Mouse (Mus musculus) testis, adult 2 months (tissue): Measurements from ENCODE around the gene Endov. TPM values are rescaled to one million over a fixed set of nuclear protein-coding genes. Genes with fewer than 3 reads are reported as not detected.

Source experiments
- H3K27ac ChIP-seq: fragments of 200-500 bp; 2 replicates; pipeline ENCODE4 v1.5.1; 2012; ENCODE audit warnings: low read depth, low read length; ENCODE audit not compliant: control insufficient read depth, insufficient read depth
- H3K27me3 ChIP-seq: fragments of 200-500 bp; 2 replicates; pipeline ENCODE4 v1.6.1; 2012; ENCODE audit warnings: mild to moderate bottlenecking, low read length, moderate library complexity; ENCODE audit not compliant: control insufficient read depth, insufficient read depth
- H3K36me3 ChIP-seq: fragments of 200-500 bp; 2 replicates; pipeline ENCODE4 v1.6.1; 2012; ENCODE audit warnings: mild to moderate bottlenecking, low read length; ENCODE audit not compliant: control insufficient read depth, insufficient read depth
- H3K4me1 ChIP-seq: fragments of 200-500 bp; 2 replicates; pipeline ENCODE4 v1.6.1; 2012; ENCODE audit warnings: low read length; ENCODE audit not compliant: control insufficient read depth, insufficient read depth
- H3K4me3 ChIP-seq: fragments of 200-500 bp; 2 replicates; pipeline ENCODE4 v1.5.1; 2012; ENCODE audit warnings: low read depth, mild to moderate bottlenecking, low read length, moderate library complexity, mixed read lengths; ENCODE audit not compliant: control insufficient read depth
- CTCF ChIP-seq: fragments of 200-500 bp; IDR thresholded peaks from 2 replicates; pipeline ENCODE4 v1.5.1; 2012; ENCODE audit warnings: low read depth, mild to moderate bottlenecking, inconsistent platforms, low read length, moderate library complexity; ENCODE audit not compliant: control insufficient read depth, insufficient read depth, insufficient replicate concordance
- POLR2A ChIP-seq: fragments of 200-500 bp; IDR thresholded peaks from 2 replicates; pipeline ENCODE4 v1.6.1; 2012; ENCODE audit warnings: low read depth, mild to moderate bottlenecking, inconsistent platforms, low read length, moderate library complexity; ENCODE audit not compliant: control insufficient read depth
- polyA plus RNA-seq: library from polyadenylated mRNA; depleted of rRNA; stranded (reverse); fragments of >200 nt; gene quantifications from 2 replicates; pipeline ENCODE4 v1.2.3, GENCODE M21; 2012

The Endov gene
- polyA plus RNA-seq, 1 experiment = 12.8 TPM

DNA sequence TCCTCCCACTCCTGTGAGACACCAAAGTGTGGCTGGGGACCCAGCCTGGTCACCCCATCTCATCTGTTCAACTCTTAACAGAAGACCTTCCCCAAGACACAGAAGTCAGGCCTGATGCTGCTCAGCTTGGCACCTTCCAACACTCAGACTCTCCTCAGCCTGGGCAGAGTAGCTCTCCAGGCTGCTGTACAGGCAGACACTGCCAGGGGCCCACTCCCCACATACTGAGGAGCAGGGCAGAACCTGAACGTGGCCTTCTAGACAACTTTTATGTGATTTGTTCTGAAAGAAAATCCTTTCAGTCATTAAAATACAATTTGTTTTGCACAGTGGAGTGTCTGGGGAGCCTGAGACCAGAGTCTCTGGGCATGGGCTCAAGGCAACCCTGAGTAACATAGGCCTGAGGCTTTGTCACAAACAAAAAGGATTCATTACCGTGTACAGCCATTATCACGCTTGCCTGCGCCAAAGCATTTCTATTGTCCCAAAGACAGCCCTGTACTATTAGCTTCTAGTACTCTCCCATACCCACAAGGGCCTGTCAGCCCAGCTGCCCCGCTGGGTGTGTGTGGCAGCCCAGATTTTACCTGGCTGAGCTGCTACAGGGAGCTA lies 18.1 kb downstream of the Endov start:
- no peak for TF ChIP-seq CTCF
- TF ChIP-seq POLR2A = no peak
- peaks cover 1% of the 10 kb centered on the region; the same call in 1 of the 2 replicates for H3K36me3 ChIP-seq
- H3K4me1 ChIP-seq = no peaks in the 10 kb centered on the region
- H3K4me3 ChIP-seq = no peak overlapping the region
- H3K27ac ChIP-seq = no peak overlapping the region
- H3K27me3 ChIP-seq = no peaks in the 10 kb centered on the region

DNA sequence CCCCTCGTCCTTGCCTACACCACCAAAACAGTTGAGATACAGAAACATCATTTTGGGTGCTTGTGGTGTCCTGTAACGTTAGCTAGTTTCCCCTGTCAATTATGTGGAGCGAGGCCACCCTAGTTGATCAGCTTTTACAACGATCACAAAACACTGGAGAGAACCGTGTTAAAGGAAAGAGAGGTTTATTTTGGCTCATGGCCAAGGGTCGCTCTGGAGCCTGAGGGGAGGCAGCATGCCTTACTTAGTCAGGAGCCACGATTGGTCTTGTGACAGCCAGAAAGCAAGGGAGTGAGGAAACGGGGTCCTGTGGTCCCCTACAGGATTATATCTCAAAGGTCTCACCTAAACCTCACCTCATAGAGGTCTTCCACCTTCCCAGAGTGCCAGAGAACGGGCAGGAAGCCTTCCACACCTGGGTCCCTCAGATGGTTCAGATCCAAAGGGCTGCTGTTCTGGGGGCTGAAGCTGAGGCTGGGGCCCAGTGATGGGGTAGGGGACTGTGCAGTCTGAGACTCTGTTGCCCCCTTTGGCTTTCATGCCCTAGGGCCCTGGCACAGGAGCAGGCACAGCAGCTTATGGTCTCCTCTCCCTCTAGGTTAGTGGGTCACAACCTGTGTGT lies 22.0 kb downstream of the Endov start:
- H3K27me3 ChIP-seq = no peaks in the 10 kb centered on the region

DNA sequence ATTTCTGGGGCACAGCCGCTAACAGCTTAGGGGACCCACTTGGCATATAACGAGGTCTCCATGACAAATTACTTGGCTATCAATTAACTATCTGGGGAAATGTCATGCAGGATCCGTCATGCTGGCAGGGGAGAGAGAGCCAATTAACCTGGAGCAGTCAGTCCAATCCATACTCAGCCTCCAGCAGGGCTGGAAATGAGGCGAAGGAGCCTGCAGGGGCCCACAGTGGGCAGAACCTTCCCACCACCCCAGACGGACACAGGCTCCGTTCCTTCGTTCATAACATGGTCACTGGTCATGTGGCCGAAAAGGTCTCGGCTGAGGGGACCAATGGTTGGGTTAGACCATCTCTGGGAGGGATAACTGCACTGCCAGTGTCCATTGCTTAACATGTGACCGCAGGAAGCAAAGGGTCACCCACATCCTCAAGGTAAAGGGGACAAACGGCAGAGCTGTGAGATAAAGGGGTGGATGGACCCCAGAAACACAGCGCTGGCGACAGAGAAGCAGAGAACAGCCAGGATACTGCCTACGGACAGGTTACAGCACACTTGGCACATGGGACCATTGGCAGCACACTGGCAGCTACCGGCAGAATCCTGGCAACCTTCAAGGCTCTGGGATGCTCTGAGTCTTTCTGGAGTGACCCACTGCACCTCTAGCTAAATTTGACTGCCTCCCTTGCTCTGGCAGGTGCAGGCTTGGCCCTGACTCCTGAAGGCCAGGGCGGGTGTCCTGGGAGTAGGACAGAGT lies 23.1 kb downstream of the Endov start:
- H3K4me1 ChIP-seq = peaks cover 4% of the 10 kb centered on the region; the same call in 1 of the 2 replicates
- no peak for TF ChIP-seq POLR2A
- no peak for TF ChIP-seq CTCF

More for the DNA sequence above, 22.0 kb downstream of the Endov start:
- TF ChIP-seq POLR2A (no peak), CTCF (no peak; the same call in 1 of the 2 replicates)
- no peak overlapping the region for H3K27ac ChIP-seq
- H3K36me3 ChIP-seq = no peaks in the 10 kb centered on the region
- no peak overlapping the region for H3K4me3 ChIP-seq
- peaks cover 4% of the 10 kb centered on the region; the same call in 1 of the 2 replicates for H3K4me1 ChIP-seq

DNA sequence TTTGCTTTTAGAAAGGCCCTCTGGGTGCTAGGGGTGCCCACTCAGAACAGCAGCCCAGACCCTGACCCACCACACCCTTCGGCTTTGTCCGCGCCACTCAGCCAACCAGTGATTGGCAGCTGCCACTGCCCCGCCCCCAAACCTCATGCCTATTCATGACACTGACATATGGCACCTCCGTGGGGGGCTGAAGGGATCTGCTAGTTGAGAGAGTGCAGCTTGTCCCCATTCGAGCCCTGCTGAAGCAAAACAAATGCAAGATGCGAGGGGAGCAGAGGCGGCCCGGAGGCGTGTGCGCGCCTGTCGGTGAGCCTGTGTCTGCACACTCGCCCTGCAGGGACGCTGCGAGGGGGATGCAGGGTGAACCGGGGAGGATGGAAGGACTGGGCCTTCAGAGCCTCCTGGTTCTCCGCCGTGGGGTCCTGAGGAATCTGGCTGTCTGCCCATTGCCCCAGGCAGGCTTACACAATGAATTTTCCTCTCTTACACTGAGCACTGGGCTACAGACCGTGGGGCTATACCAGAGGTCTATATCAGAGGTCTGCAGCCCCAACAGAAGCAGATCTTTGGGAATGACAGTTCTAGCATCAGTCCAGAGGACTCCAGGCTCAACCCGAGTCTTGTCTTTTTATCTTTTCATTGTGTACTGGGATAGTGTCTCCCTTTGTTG lies 24.0 kb downstream of the Endov start:
- peak overlapping the region; percentile 25 for H3K4me3 ChIP-seq
- no peaks in the 10 kb centered on the region for H3K36me3 ChIP-seq
- H3K4me1 ChIP-seq = peaks cover 4% of the 10 kb centered on the region; the same call in 1 of the 2 replicates
- H3K27ac ChIP-seq = no peak overlapping the region
- H3K27me3 ChIP-seq = no peaks in the 10 kb centered on the region
- peak; percentile 29; the same call in 1 of the 2 replicates for TF ChIP-seq CTCF
- TF ChIP-seq POLR2A = no peak

More for the DNA sequence above, 23.1 kb downstream of the Endov start:
- no peak overlapping the region; the same call in 1 of the 2 replicates for H3K4me3 ChIP-seq
- no peak overlapping the region for H3K27ac ChIP-seq
- H3K27me3 ChIP-seq = no peaks in the 10 kb centered on the region
- H3K36me3 ChIP-seq = no peaks in the 10 kb centered on the region

DNA sequence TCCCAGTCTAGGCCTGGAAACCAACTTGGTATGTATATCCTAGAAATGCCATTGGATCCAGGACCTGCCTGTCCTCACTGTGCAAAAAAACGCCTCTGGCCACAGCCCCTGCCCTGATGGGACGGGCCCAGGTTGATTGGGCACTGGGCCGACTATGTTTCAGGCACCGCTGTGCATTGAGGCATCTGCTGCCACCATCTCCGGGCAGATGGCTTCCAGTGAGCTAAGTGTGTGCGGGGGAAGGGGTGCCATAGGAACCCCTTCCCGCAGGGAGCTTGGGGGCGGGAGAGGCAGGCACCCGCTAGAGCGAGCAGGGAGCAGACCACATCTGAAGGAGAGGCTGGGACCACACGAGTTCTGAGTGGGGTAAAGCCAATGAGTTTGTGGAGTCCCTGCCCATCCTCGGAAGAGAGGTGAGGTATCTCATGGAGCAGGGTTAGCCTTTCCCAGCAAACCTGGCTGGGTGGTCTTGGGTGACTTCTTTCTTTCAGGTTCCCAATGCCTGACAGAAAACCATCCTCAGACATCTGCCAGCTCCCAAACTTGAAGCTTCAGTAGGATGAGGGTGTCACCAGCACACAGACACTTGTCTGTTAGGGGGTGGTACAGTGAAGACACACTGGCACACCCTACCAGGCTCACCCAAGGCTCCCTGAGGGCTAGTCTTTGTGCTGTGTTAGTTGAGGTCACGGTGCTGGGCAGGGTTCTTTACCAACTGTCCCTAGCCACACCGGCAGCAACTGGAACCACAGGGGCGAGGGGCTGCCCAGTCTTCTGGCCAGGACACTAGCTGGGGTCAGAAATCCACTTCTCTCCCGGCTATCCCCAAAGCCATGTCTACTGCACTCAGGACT lies 24.9 kb downstream of the Endov start:
- Histone ChIP-seq H3K27ac (no peak overlapping the region), H3K27me3 (no peaks in the 10 kb centered on the region), H3K4me3 (no peak overlapping the region), H3K36me3 (no peaks in the 10 kb centered on the region), H3K4me1 (peaks cover 4% of the 10 kb centered on the region; the same call in 1 of the 2 replicates)
- TF ChIP-seq POLR2A = no peak
- no peak for TF ChIP-seq CTCF

DNA sequence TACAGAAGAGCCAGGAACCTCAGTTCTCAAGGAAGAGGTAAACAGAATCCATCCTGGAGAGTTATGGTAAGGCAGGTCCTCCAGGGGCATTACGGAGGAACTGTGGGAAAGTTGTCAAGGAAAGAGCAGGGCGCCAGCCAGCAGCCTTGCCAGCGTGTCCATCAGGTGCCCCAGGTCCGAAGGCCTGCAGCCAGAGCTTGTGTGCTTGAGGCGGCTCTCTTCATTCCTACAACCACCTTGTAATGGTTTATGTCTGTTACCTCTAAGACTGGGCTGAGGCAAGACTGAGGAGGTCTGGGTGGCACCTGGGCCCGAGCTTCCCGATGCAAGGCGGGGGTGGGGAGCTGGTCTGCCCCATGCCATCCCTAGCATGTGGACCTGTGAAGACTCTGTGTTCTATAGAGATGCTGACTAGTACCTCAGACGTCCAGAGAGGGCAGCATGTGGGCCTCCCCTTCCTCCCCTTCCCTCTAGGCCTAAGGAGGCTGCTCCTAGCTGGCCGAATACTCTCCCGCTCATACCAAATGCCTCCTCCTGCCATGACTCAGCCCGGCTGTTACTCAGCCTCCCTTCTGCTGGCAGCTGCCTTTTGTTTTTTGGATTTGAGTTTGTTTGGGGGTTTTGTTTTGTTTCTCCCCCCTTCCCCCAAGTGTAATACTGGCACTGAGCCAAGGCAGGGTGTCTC lies 25.7 kb downstream of the Endov start:
- no peaks in the 10 kb centered on the region for H3K36me3 ChIP-seq
- no peak overlapping the region for H3K4me3 ChIP-seq
- H3K27me3 ChIP-seq = no peaks in the 10 kb centered on the region
- no peak overlapping the region for H3K27ac ChIP-seq
- TF ChIP-seq POLR2A (no peak), CTCF (no peak)
- peaks cover 4% of the 10 kb centered on the region; the same call in 1 of the 2 replicates for H3K4me1 ChIP-seq
